Mouse (Mus musculus) midbrain, embryonic 13.5 days (tissue): Measurements from ENCODE around the gene Degs2. TPM values are rescaled to one million over a fixed set of nuclear protein-coding genes. Genes with fewer than 3 reads are reported as not detected.

Experiments used
- ATAC-seq: fragments of 200-750 bp; cut with Nextera tagmentation; 2 replicates; pipeline ENCODE4 v1.8.0; 2017; ENCODE audit warnings: mild to moderate bottlenecking, moderate TSS enrichment, moderate library complexity
- H3K27ac ChIP-seq: fragments of 300-500 bp; sonication (generic); 2 replicates; pipeline ENCODE4 v1.5.1; 2015; ENCODE audit warnings: inconsistent platforms, mild to moderate bottlenecking, moderate library complexity
- H3K27me3 ChIP-seq: fragments of 300-500 bp; sonication (generic); 2 replicates; pipeline ENCODE4 v1.6.1; 2015; ENCODE audit warnings: mild to moderate bottlenecking, inconsistent platforms
- H3K36me3 ChIP-seq: fragments of 300-500 bp; sonication (generic); 2 replicates; pipeline ENCODE4 v1.6.1; 2015; ENCODE audit warnings: mild to moderate bottlenecking, inconsistent platforms
- H3K4me1 ChIP-seq: fragments of 300-500 bp; sonication (generic); replicated peaks from 2 replicates; pipeline ENCODE4 v1.6.1; 2015; ENCODE audit warnings: inconsistent platforms
- H3K4me2 ChIP-seq: fragments of 300-500 bp; sonication (generic); replicated peaks from 2 replicates; pipeline ENCODE4 v1.6.1; 2015; ENCODE audit warnings: moderate library complexity, mild to moderate bottlenecking, inconsistent platforms
- H3K4me3 ChIP-seq: fragments of 300-500 bp; sonication (generic); replicated peaks from 2 replicates; pipeline ENCODE4 v1.5.1; 2015; ENCODE audit warnings: mild to moderate bottlenecking, inconsistent platforms
- H3K9ac ChIP-seq: fragments of 300-500 bp; sonication (generic); replicated peaks from 2 replicates; pipeline ENCODE4 v1.6.1; 2015; ENCODE audit warnings: mild to moderate bottlenecking, inconsistent platforms
- H3K9me3 ChIP-seq: fragments of 300-500 bp; sonication (generic); 2 replicates; pipeline ENCODE4 v1.6.1; 2016; ENCODE audit warnings: mild to moderate bottlenecking, inconsistent platforms
- WGBS: fragments of 180-500 bp; shearing (Covaris S2); methylation state at CpG from one replicate; pipeline ENCODE4 v1.1.7; 2015; 5-methylcytosine and 5-hydroxymethylcytosine counted together
- polyA plus RNA-seq: library from polyadenylated mRNA; unstranded; fragments of >200 nt; fragmentation: Nextera tagmentation; extraction: Ambion mirVana; gene quantifications from 2 replicates; pipeline ENCODE4 v1.2.1, GENCODE M21; 2015

Gene Degs2
- polyA plus RNA-seq, 1 experiment from 2014 or later, result 3.8 TPM

- Histone ChIP-seq H3K27ac (no peak overlapping the region), H3K9me3 (no peaks in the 10 kb centered on the region), H3K9ac (no peak overlapping the region; the same call in 1 of the 2 replicates), H3K4me2 (no peak overlapping the region), H3K4me1 (peaks cover 11% of the 10 kb centered on the region), H3K27me3 (peaks cover 41% of the 10 kb centered on the region), H3K36me3 (no peaks in the 10 kb centered on the region), H3K4me3 (no peak overlapping the region)
- ATAC-seq, result no peak
- 78% methylated on average over 11 of the region's 11 CpGs for WGBS
These were observed 3.2 kb downstream of the Degs2 start for GRCm38 (mm10) chr12:108698697-108699471.

DNA sequence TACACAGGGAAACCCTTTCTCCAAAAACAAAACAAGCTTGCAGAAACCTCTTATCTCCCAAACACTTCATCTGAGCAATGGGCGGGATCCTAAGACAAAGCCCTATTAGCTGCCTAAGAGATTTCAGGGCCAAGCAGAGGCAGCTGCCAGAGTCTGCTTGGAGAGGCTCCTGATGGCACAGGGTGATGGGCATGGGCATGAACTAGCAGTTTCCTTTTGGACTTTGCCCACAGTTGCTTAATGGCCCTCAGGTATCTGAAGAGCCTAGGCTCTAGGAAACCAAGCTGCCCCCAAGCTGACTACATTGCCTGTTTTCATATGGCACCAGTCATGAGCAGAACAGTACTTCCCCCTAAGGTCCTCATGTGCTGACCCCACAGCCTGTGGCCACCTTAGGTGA, 7.9 kb downstream of the Degs2 start:
- Histone ChIP-seq H3K9ac (no peak overlapping the region), H3K4me1 (0 out of 2 replicates have a peak, but pooled peaks cover 3% of the 10 kb centered on the region), H3K36me3 (peaks cover 6% of the 10 kb centered on the region), H3K9me3 (no peaks in the 10 kb centered on the region), H3K4me3 (no peak overlapping the region), H3K4me2 (no peak overlapping the region), H3K27me3 (no peaks in the 10 kb centered on the region), H3K27ac (no peak overlapping the region)
- 100% methylated on average over 1 of the region's 1 CpGs for WGBS
- ATAC-seq, result no peak

GRCm38 (mm10) chr12:108693592-108693991, 8.5 kb downstream of the Degs2 start:
- no peak for ATAC-seq
- Histone ChIP-seq H3K4me2 (no peak overlapping the region), H3K27me3 (no peaks in the 10 kb centered on the region), H3K27ac (no peak overlapping the region), H3K4me1 (0 out of 2 replicates have a peak, but pooled peaks cover 3% of the 10 kb centered on the region), H3K4me3 (no peak overlapping the region), H3K9me3 (no peaks in the 10 kb centered on the region), H3K9ac (no peak overlapping the region), H3K36me3 (peaks cover 12% of the 10 kb centered on the region)
- WGBS, result 73% methylated on average over 2 of the region's 2 CpGs

GRCm38 (mm10) chr12:108690529-108690928, 11.6 kb downstream of the Degs2 start:
- H3K9ac ChIP-seq, result no peak overlapping the region
- no peak overlapping the region for H3K4me3 ChIP-seq
- H3K27me3 ChIP-seq, result no peaks in the 10 kb centered on the region
- 0 out of 2 replicates have a peak, but pooled peaks cover 3% of the 10 kb centered on the region for H3K4me1 ChIP-seq
- peaks cover 42% of the 10 kb centered on the region for H3K36me3 ChIP-seq
- no peak overlapping the region for H3K27ac ChIP-seq
- H3K9me3 ChIP-seq, result no peaks in the 10 kb centered on the region
- ATAC-seq, result no peak
- H3K4me2 ChIP-seq, result no peak overlapping the region
- 91% methylated on average over 9 of the region's 9 CpGs for WGBS

DNA sequence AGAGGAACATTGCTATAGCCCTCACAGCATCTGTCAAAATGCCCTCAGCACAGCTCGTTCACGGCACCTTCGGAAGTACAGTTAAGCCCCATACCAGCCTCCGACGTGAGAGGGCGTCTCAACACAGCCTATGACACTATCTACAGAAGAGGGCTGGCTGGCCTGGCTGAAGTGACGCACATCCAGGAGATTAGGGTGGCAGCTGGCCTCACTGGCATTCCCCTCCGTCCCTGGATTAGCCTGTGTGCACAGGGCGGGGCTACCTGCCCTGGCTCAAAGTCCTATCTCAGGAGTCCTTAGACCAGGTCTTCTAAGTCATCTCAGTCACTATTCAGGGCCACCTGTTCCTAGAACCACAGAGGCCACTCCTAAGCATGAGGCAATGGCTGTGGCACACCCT, 12.9 kb downstream of the Degs2 start:
- H3K27me3 ChIP-seq, result no peaks in the 10 kb centered on the region
- no peak overlapping the region for H3K4me2 ChIP-seq
- WGBS, result 89% methylated on average over 9 of the region's 9 CpGs
- H3K27ac ChIP-seq, result no peak overlapping the region
- H3K9ac ChIP-seq, result no peak overlapping the region
- peaks cover 54% of the 10 kb centered on the region for H3K36me3 ChIP-seq
- H3K4me1 ChIP-seq, result 0 out of 2 replicates have a peak, but pooled peaks cover 3% of the 10 kb centered on the region
- no peak overlapping the region for H3K4me3 ChIP-seq
- no peak for ATAC-seq
- no peaks in the 10 kb centered on the region for H3K9me3 ChIP-seq

- WGBS, result 77% methylated on average over 6 of the region's 6 CpGs
- Histone ChIP-seq H3K9me3 (no peaks in the 10 kb centered on the region), H3K27ac (no peak overlapping the region), H3K4me1 (no peaks in the 10 kb centered on the region), H3K4me2 (no peak overlapping the region), H3K36me3 (peaks cover 76% of the 10 kb centered on the region), H3K27me3 (no peaks in the 10 kb centered on the region), H3K4me3 (no peak overlapping the region), H3K9ac (no peak overlapping the region)
- no peak for ATAC-seq
These were observed 15.2 kb downstream of the Degs2 start for GRCm38 (mm10) chr12:108686926-108687325.

- WGBS, result 86% methylated on average over 6 of the region's 6 CpGs
- no peak for ATAC-seq
- Histone ChIP-seq H3K9ac (no peak overlapping the region), H3K4me3 (no peak overlapping the region), H3K36me3 (peaks cover 81% of the 10 kb centered on the region), H3K27me3 (no peaks in the 10 kb centered on the region), H3K9me3 (no peaks in the 10 kb centered on the region), H3K27ac (no peak overlapping the region), H3K4me2 (no peak overlapping the region), H3K4me1 (no peaks in the 10 kb centered on the region)
These were observed 15.7 kb downstream of the Degs2 start for GRCm38 (mm10) chr12:108686463-108686862.

- 91% methylated on average over 13 of the region's 13 CpGs for WGBS
- peaks cover 91% of the 10 kb centered on the region for H3K36me3 ChIP-seq
These were observed 19.7 kb downstream of the Degs2 start for GRCm38 (mm10) chr12:108682240-108683023.

GRCm38 (mm10) chr12:108680861-108681260, 21.3 kb downstream of the Degs2 start:
- H3K27ac ChIP-seq, result no peak overlapping the region
- H3K4me1 ChIP-seq, result no peaks in the 10 kb centered on the region
- ATAC-seq, result no peak
- no peak overlapping the region for H3K4me3 ChIP-seq
- H3K36me3 ChIP-seq, result peaks cover 90% of the 10 kb centered on the region
- no peaks in the 10 kb centered on the region for H3K27me3 ChIP-seq
- no peak overlapping the region for H3K4me2 ChIP-seq
- H3K9me3 ChIP-seq, result no peaks in the 10 kb centered on the region
- H3K9ac ChIP-seq, result no peak overlapping the region
- WGBS, result 92% methylated on average over 8 of the region's 8 CpGs

More at GRCm38 (mm10) chr12:108682240-108683023, 19.7 kb downstream of the Degs2 start:
- ATAC-seq, result no peak
- no peaks in the 10 kb centered on the region for H3K4me1 ChIP-seq
- H3K9ac ChIP-seq, result no peak overlapping the region
- H3K4me3 ChIP-seq, result no peak overlapping the region
- H3K4me2 ChIP-seq, result no peak overlapping the region
- H3K9me3 ChIP-seq, result no peaks in the 10 kb centered on the region
- H3K27ac ChIP-seq, result no peak overlapping the region
- H3K27me3 ChIP-seq, result no peaks in the 10 kb centered on the region

GRCm38 (mm10) chr12:108678366-108678765, 23.7 kb downstream of the Degs2 start:
- H3K4me1 ChIP-seq, result no peaks in the 10 kb centered on the region
- no peaks in the 10 kb centered on the region for H3K27me3 ChIP-seq
- H3K4me3 ChIP-seq, result no peak overlapping the region
- peaks cover 88% of the 10 kb centered on the region for H3K36me3 ChIP-seq
- 94% methylated on average over 4 of the region's 4 CpGs for WGBS
- H3K9me3 ChIP-seq, result no peaks in the 10 kb centered on the region
- no peak overlapping the region for H3K27ac ChIP-seq
- no peak for ATAC-seq
- H3K9ac ChIP-seq, result no peak overlapping the region
- H3K4me2 ChIP-seq, result no peak overlapping the region

DNA sequence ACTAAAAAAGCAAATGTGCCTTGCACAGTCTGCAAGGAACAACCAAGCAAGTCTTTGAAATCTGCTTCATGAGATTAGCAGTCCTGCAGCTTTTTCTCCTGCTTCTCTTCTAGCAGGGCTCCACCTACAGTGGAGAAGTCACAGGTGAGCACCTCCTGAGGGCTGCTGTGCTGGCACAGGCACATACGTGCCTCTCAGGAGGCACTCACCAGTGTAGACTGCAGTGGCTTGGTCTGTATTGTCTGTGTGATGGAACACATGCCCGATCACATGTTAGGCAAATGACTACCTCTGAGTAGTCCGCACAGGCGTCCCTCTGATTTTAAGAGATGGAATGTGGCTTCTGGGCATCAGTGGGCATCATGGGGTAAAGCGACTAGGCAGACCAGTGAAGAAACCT, 25.0 kb downstream of the Degs2 start:
- Histone ChIP-seq H3K4me1 (no peaks in the 10 kb centered on the region), H3K27me3 (no peaks in the 10 kb centered on the region), H3K27ac (no peak overlapping the region), H3K9ac (no peak overlapping the region), H3K36me3 (peaks cover 83% of the 10 kb centered on the region), H3K4me2 (no peak overlapping the region), H3K4me3 (no peak overlapping the region), H3K9me3 (no peaks in the 10 kb centered on the region)
- WGBS, result 94% methylated on average over 5 of the region's 5 CpGs
- no peak for ATAC-seq
